Mouse (Mus musculus) cortical plate, adult 2 months (tissue): ENCODE measurements around the gene Ngb.

Experiments
- CTCF ChIP-seq: fragments of 200-500 bp; IDR thresholded peaks from 2 replicates; pipeline ENCODE4 v1.5.1; 2011; ENCODE audit warnings: mild to moderate bottlenecking, control low read depth, low read length; ENCODE audit not compliant: insufficient read depth; ENCODE audit errors: extremely low read depth
- POLR2A ChIP-seq: fragments of 200-500 bp; IDR thresholded peaks from 2 replicates; pipeline ENCODE4 v1.6.1; 2011; ENCODE audit warnings: mild to moderate bottlenecking, low read length, control low read depth; ENCODE audit not compliant: insufficient read depth; ENCODE audit errors: extremely low read depth

- TF ChIP-seq CTCF = no peak
- TF ChIP-seq POLR2A = no peak
Observed at GRCm38 (mm10) chr12:87127256-87127655, 24.9 kb upstream of the Ngb start.
